Mouse (Mus musculus) intestine, embryonic 16.5 days (tissue): Measurements from ENCODE around the gene Tmem129. TPM values are rescaled to one million over a fixed set of nuclear protein-coding genes. Genes with fewer than 3 reads are reported as not detected.
A peak's percentile ranks its signal among the peaks of the same experiment; 100 is the strongest.

Source experiments
- ATAC-seq: fragments of 200-750 bp; cut with Nextera tagmentation; 2 replicates; pipeline ENCODE4 v1.8.0; 2017; ENCODE audit warnings: moderate TSS enrichment, moderate library complexity
- H3K27ac ChIP-seq: fragments of 300-500 bp; sonication (generic); 2 replicates; pipeline ENCODE4 v1.5.1; 2014; ENCODE audit warnings: mild to moderate bottlenecking, low read length
- H3K27me3 ChIP-seq: fragments of 300-500 bp; sonication (generic); replicated peaks from 2 replicates; pipeline ENCODE4 v1.6.1; 2014; ENCODE audit warnings: low read length, control low read depth, mixed read lengths; ENCODE audit not compliant: control insufficient read depth, insufficient read depth
- H3K36me3 ChIP-seq: fragments of 300-500 bp; sonication (generic); 2 replicates; pipeline ENCODE4 v1.6.1; 2014; ENCODE audit warnings: low read length, control low read depth; ENCODE audit not compliant: control insufficient read depth, insufficient read depth
- H3K4me1 ChIP-seq: fragments of 300-500 bp; sonication (generic); 2 replicates; pipeline ENCODE4 v1.6.1; 2014; ENCODE audit warnings: low read length, control low read depth, mixed read lengths; ENCODE audit not compliant: control insufficient read depth, insufficient read depth
- H3K4me2 ChIP-seq: fragments of 300-500 bp; sonication (generic); 2 replicates; pipeline ENCODE4 v1.6.1; 2014; ENCODE audit warnings: low read depth, low read length, control low read depth
- H3K4me3 ChIP-seq: fragments of 300-500 bp; sonication (generic); 2 replicates; pipeline ENCODE4 v1.5.1; 2014; ENCODE audit warnings: mild to moderate bottlenecking, low read length
- H3K9ac ChIP-seq: fragments of 300-500 bp; sonication (generic); 2 replicates; pipeline ENCODE4 v1.6.1; 2014; ENCODE audit warnings: low read depth, low read length
- H3K9me3 ChIP-seq: fragments of 300-500 bp; sonication (generic); 2 replicates; pipeline ENCODE4 v1.6.1; 2016; ENCODE audit warnings: low read length, control low read depth; ENCODE audit not compliant: control insufficient read depth
- WGBS: fragments of 180-500 bp; shearing (Covaris S2); extraction: QIAGEN DNeasy Blood & Tissue Kit; methylation state at CpG from one replicate; pipeline ENCODE4 v1.1.7; 2014; 5-methylcytosine and 5-hydroxymethylcytosine counted together
- polyA plus RNA-seq: library from polyadenylated mRNA; unstranded; fragments of >200 nt; fragmentation: Nextera tagmentation; extraction: Ambion mirVana; gene quantifications from 2 replicates; pipeline ENCODE4 v1.2.1, GENCODE M21; 2015

Tmem129 gene
- polyA plus RNA-seq, 1 experiment from 2014 or later: 36.9 TPM

- H3K27ac ChIP-seq: no peak overlapping the region
- no peaks in the 10 kb centered on the region for H3K27me3 ChIP-seq
- no peak overlapping the region for H3K4me3 ChIP-seq
- ATAC-seq: peak; percentile 32; the same call in 1 of the 2 replicates
- 0 out of 2 replicates have a peak overlapping the region, but pooled peaks have one; percentile 19 for H3K9ac ChIP-seq
- peaks cover 26% of the 10 kb centered on the region for H3K4me1 ChIP-seq
- H3K4me2 ChIP-seq: no peak overlapping the region
- no peaks in the 10 kb centered on the region for H3K36me3 ChIP-seq
- no peaks in the 10 kb centered on the region for H3K9me3 ChIP-seq
- 59% methylated on average over 20 of the region's 20 CpGs for WGBS
Observed at GRCm38 (mm10) chr5:33689221-33689844, 31.1 kb upstream of the Tmem129 start.

- Histone ChIP-seq H3K27ac (no peak overlapping the region), H3K4me3 (no peak overlapping the region), H3K9me3 (no peaks in the 10 kb centered on the region), H3K4me1 (peaks cover 26% of the 10 kb centered on the region), H3K4me2 (no peak overlapping the region), H3K36me3 (no peaks in the 10 kb centered on the region), H3K9ac (0 out of 2 replicates have a peak overlapping the region, but pooled peaks have one; percentile 19), H3K27me3 (no peaks in the 10 kb centered on the region)
- ATAC-seq: no peak
- WGBS: 69% methylated on average over 14 of the region's 14 CpGs
Observed at GRCm38 (mm10) chr5:33688278-33689220, 30.3 kb upstream of the Tmem129 start.

GRCm38 (mm10) chr5:33687142-33687541 is 28.9 kb upstream of the Tmem129 start:
- no peaks in the 10 kb centered on the region for H3K9me3 ChIP-seq
- no peak for ATAC-seq
- H3K4me1 ChIP-seq: peaks cover 13% of the 10 kb centered on the region
- H3K27me3 ChIP-seq: no peaks in the 10 kb centered on the region
- no peak overlapping the region for H3K4me2 ChIP-seq
- H3K4me3 ChIP-seq: no peak overlapping the region
- no peak overlapping the region for H3K27ac ChIP-seq
- no peak overlapping the region for H3K9ac ChIP-seq
- no peaks in the 10 kb centered on the region for H3K36me3 ChIP-seq
- WGBS: 62% methylated on average over 4 of the region's 4 CpGs

GRCm38 (mm10) chr5:33684932-33685331 is 26.7 kb upstream of the Tmem129 start:
- Histone ChIP-seq H3K4me3 (no peak overlapping the region), H3K27ac (no peak overlapping the region), H3K4me1 (peaks cover 7% of the 10 kb centered on the region; the same call in 1 of the 2 replicates), H3K4me2 (no peak overlapping the region), H3K9me3 (no peaks in the 10 kb centered on the region), H3K36me3 (no peaks in the 10 kb centered on the region), H3K9ac (no peak overlapping the region), H3K27me3 (no peaks in the 10 kb centered on the region)
- whole genome bisulfite sequencing: 89% methylated on average over 4 of the region's 4 CpGs
- no peak for ATAC-seq

GRCm38 (mm10) chr5:33683897-33684652 is 25.9 kb upstream of the Tmem129 start:
- peak; percentile 62; the same call in 1 of the 2 replicates for ATAC-seq

GRCm38 (mm10) chr5:33682963-33683362 is 24.7 kb upstream of the Tmem129 start:
- WGBS: 77% methylated on average over 4 of the region's 4 CpGs
- ATAC-seq: no peak
- no peak overlapping the region for H3K4me2 ChIP-seq

More at GRCm38 (mm10) chr5:33683897-33684652, 25.9 kb upstream of the Tmem129 start:
- H3K4me1 ChIP-seq: peaks cover 5% of the 10 kb centered on the region; the same call in 1 of the 2 replicates
- WGBS: 42% methylated on average over 7 of the region's 7 CpGs
- no peaks in the 10 kb centered on the region for H3K27me3 ChIP-seq
- H3K4me3 ChIP-seq: no peak overlapping the region
- no peaks in the 10 kb centered on the region for H3K36me3 ChIP-seq
- no peaks in the 10 kb centered on the region for H3K9me3 ChIP-seq
- no peak overlapping the region for H3K27ac ChIP-seq
- H3K4me2 ChIP-seq: no peak overlapping the region
- no peak overlapping the region for H3K9ac ChIP-seq

GRCm38 (mm10) chr5:33681611-33682388 is 23.6 kb upstream of the Tmem129 start:
- no peak for ATAC-seq
- H3K9me3 ChIP-seq: no peaks in the 10 kb centered on the region
- 80% methylated on average over 15 of the region's 15 CpGs for WGBS
- H3K4me1 ChIP-seq: no peaks in the 10 kb centered on the region
- no peak overlapping the region for H3K4me2 ChIP-seq
- no peaks in the 10 kb centered on the region for H3K36me3 ChIP-seq
- H3K27ac ChIP-seq: no peak overlapping the region
- no peak overlapping the region for H3K4me3 ChIP-seq
- H3K27me3 ChIP-seq: no peaks in the 10 kb centered on the region
- no peak overlapping the region for H3K9ac ChIP-seq

More at GRCm38 (mm10) chr5:33682963-33683362, 24.7 kb upstream of the Tmem129 start:
- no peaks in the 10 kb centered on the region for H3K27me3 ChIP-seq
- H3K9me3 ChIP-seq: no peaks in the 10 kb centered on the region
- no peak overlapping the region for H3K4me3 ChIP-seq
- H3K9ac ChIP-seq: no peak overlapping the region
- H3K4me1 ChIP-seq: no peaks in the 10 kb centered on the region
- no peak overlapping the region for H3K27ac ChIP-seq
- H3K36me3 ChIP-seq: no peaks in the 10 kb centered on the region

- H3K27ac ChIP-seq: no peak overlapping the region
- no peaks in the 10 kb centered on the region for H3K4me1 ChIP-seq
- H3K27me3 ChIP-seq: no peaks in the 10 kb centered on the region
- no peak overlapping the region for H3K4me3 ChIP-seq
- no peaks in the 10 kb centered on the region for H3K36me3 ChIP-seq
- H3K9ac ChIP-seq: no peak overlapping the region
- no peaks in the 10 kb centered on the region for H3K9me3 ChIP-seq
- 47% methylated on average over 3 of the region's 3 CpGs for WGBS
- H3K4me2 ChIP-seq: no peak overlapping the region
- no peak for ATAC-seq
Observed at GRCm38 (mm10) chr5:33681044-33681443, 22.8 kb upstream of the Tmem129 start.
